Mouse (Mus musculus): ENCODE measurements around the gene Tmem81. TPM values are rescaled to one million over a fixed set of nuclear protein-coding genes. Genes with fewer than 3 reads are reported as not detected.

Gene Tmem81
- 1.9 TPM for polyA plus RNA-seq (2014; fragmentation: Illumina TruSeq; extraction: RNeasy Lipid Tissue Mini Kit (QIAGEN cat#74804); ENCODE audit: low read depth, low replicate concordance)

GRCm38 (mm10) chr1:132506058-132506457 is at the start of gene Tmem81:
TSS of gene Tmem81 (plus strand) at chr1:132506230.

GRCm38 (mm10) chr1:132476928-132477691 is 28.9 kb upstream of the Tmem81 start, which contains the start of gene Rbbp5:
TSS of gene Rbbp5 (plus strand) at chr1:132477365.

GRCm38 (mm10) chr1:132542762-132543306 is 36.8 kb downstream of the Tmem81 start, which contains the start of gene Cntn2:
TSS of gene Cntn2 (minus strand) at chr1:132543256.

Other genes with a start within 250 kb of the Tmem81 start
- 2.7 TPM for gene Klhdc8a, start 207.6 kb upstream of the Tmem81 start, polyA plus RNA-seq (2014; fragmentation: Illumina TruSeq; extraction: RNeasy Lipid Tissue Mini Kit (QIAGEN cat#74804); ENCODE audit: low read depth, low replicate concordance)
- 33.4 TPM for gene Nuak2, start 190.1 kb upstream of the Tmem81 start, polyA plus RNA-seq (2014; fragmentation: Illumina TruSeq; extraction: RNeasy Lipid Tissue Mini Kit (QIAGEN cat#74804); ENCODE audit: low read depth, low replicate concordance)
- 0.73 TPM for gene Tmcc2, start 114.9 kb upstream of the Tmem81 start, polyA plus RNA-seq (2014; fragmentation: Illumina TruSeq; extraction: RNeasy Lipid Tissue Mini Kit (QIAGEN cat#74804); ENCODE audit: low read depth, low replicate concordance)
- 20.1 TPM for gene Dstyk, start 88.7 kb upstream of the Tmem81 start, polyA plus RNA-seq (2014; fragmentation: Illumina TruSeq; extraction: RNeasy Lipid Tissue Mini Kit (QIAGEN cat#74804); ENCODE audit: low read depth, low replicate concordance)
- 42.4 TPM for gene Rbbp5, start 28.9 kb upstream of the Tmem81 start, polyA plus RNA-seq (2014; fragmentation: Illumina TruSeq; extraction: RNeasy Lipid Tissue Mini Kit (QIAGEN cat#74804); ENCODE audit: low read depth, low replicate concordance)
- gene Cntn2, start 37.0 kb downstream of the Tmem81 start, polyA plus RNA-seq (2014; fragmentation: Illumina TruSeq; extraction: RNeasy Lipid Tissue Mini Kit (QIAGEN cat#74804); ENCODE audit: low read depth, low replicate concordance): not detected
- not detected for gene Nfasc, start 235.6 kb downstream of the Tmem81 start, polyA plus RNA-seq (2014; fragmentation: Illumina TruSeq; extraction: RNeasy Lipid Tissue Mini Kit (QIAGEN cat#74804); ENCODE audit: low read depth, low replicate concordance)

All from kidney, adult 10 weeks (tissue).